Mouse (Mus musculus) CH12.LX (cell line): ENCODE results near the gene Optc. TPM values are rescaled to one million over a fixed set of nuclear protein-coding genes. Genes with fewer than 3 reads are reported as not detected.

Experiments
- DNase-seq: peaks from one replicate; pipeline ENCODE4 v3.0.0-alpha.2; 2013; ENCODE audit errors: extremely low read depth
- H3K27ac ChIP-seq: 2 replicates; pipeline ENCODE4 v1.5.1; 2012; ENCODE audit warnings: low read depth, mild to moderate bottlenecking, control low read depth, moderate library complexity; ENCODE audit not compliant: insufficient read depth
- H3K27me3 ChIP-seq: replicated peaks from 2 replicates; pipeline ENCODE3; 2012; ENCODE audit warnings: inconsistent platforms
- H3K36me3 ChIP-seq, 2 experiments: replicated peaks in 1 of 2; 2 replicates each; pipeline versions ENCODE3 to v1.6.1; 2012; ENCODE audit warnings: inconsistent platforms in 1 of 2, low read length in 1 of 2, mild to moderate bottlenecking in 1 of 2, mixed read lengths in 1 of 2, moderate library complexity in 1 of 2; ENCODE audit not compliant: control insufficient read depth in 1 of 2, insufficient read depth in 1 of 2
- H3K4me1 ChIP-seq, 2 experiments: 2 replicates each; pipeline ENCODE4 v1.6.1; 2012; ENCODE audit warnings: inconsistent platforms in 1 of 2, moderate library complexity in 1 of 2; ENCODE audit not compliant: insufficient read depth in 2 of 2, control insufficient read depth in 1 of 2
- H3K4me2 ChIP-seq: 2 replicates; pipeline ENCODE4 v1.6.1; 2012; ENCODE audit warnings: low read depth, mild to moderate bottlenecking, control low read depth; ENCODE audit not compliant: poor library complexity, insufficient read depth, severe bottlenecking
- H3K4me3 ChIP-seq, 3 experiments: fragments of 150-350 bp in 1 of 3; sonication (generic) in 1 of 3; replicated peaks in 1 of 3; 2 replicates each; pipeline versions ENCODE3 to v1.5.1; 2011 to 2012; ENCODE audit warnings: low read depth in 2 of 3, low read length in 2 of 3, mild to moderate bottlenecking in 2 of 3, moderate library complexity in 2 of 3, control low read depth in 1 of 3, improper control_type of control experiment in 1 of 3, inconsistent platforms in 1 of 3, mixed read lengths in 1 of 3; ENCODE audit not compliant: poor library complexity in 1 of 3
- H3K79me2 ChIP-seq: replicated peaks from 2 replicates; pipeline ENCODE4 v1.6.1; 2012; ENCODE audit warnings: mild to moderate bottlenecking, moderate library complexity; ENCODE audit not compliant: control insufficient read depth, poor library complexity, insufficient read depth, severe bottlenecking; ENCODE audit errors: extremely low read depth
- H3K9ac ChIP-seq: 2 replicates; pipeline ENCODE4 v1.6.1; 2012; ENCODE audit warnings: low read depth, mild to moderate bottlenecking, control low read depth, moderate library complexity; ENCODE audit not compliant: insufficient read depth
- H3K9me3 ChIP-seq: replicated peaks from 2 replicates; pipeline ENCODE3; 2012; ENCODE audit warnings: low read length, inconsistent platforms, mixed read lengths
- BHLHE40 ChIP-seq: IDR thresholded peaks from 2 replicates; pipeline ENCODE4 v1.6.1; 2011; ENCODE audit warnings: mild to moderate bottlenecking, low read depth, low read length, improper control_type of control experiment
- CHD2 ChIP-seq: IDR thresholded peaks from 2 replicates; pipeline ENCODE4 v1.6.1; 2011; ENCODE audit warnings: low read length, improper control_type of control experiment
- ELF1 ChIP-seq: IDR thresholded peaks from 2 replicates; pipeline ENCODE4 v1.6.1; 2014; ENCODE audit warnings: low read depth, mild to moderate bottlenecking, inconsistent platforms, low read length, improper control_type of control experiment
- EP300 ChIP-seq: IDR thresholded peaks from 2 replicates; pipeline ENCODE4 v1.6.1; 2011; ENCODE audit warnings: low read length, improper control_type of control experiment
- HCFC1 ChIP-seq: IDR thresholded peaks from 2 replicates; pipeline ENCODE4 v1.6.1; 2012; ENCODE audit warnings: low read depth, mild to moderate bottlenecking, inconsistent platforms, low read length, improper control_type of control experiment
- JUND ChIP-seq: conservative IDR thresholded peaks from 2 replicates; pipeline ENCODE4 v1.6.1; 2011; ENCODE audit warnings: low read depth, low read length, improper control_type of control experiment
- MAFK ChIP-seq: IDR thresholded peaks from 2 replicates; pipeline ENCODE4 v1.6.1; 2011; ENCODE audit warnings: low read length, improper control_type of control experiment; ENCODE audit not compliant: insufficient replicate concordance
- MAX ChIP-seq: IDR thresholded peaks from 2 replicates; pipeline ENCODE4 v1.6.1; 2011; ENCODE audit warnings: low read length, improper control_type of control experiment
- MEF2A ChIP-seq: IDR thresholded peaks from 2 replicates; pipeline ENCODE4 v1.6.1; 2014; ENCODE audit warnings: low read depth, mild to moderate bottlenecking, inconsistent platforms, low read length, improper control_type of control experiment, borderline replicate concordance
- MYC ChIP-seq: IDR thresholded peaks from 2 replicates; pipeline ENCODE4 v1.6.1; 2011; ENCODE audit warnings: low read depth, mild to moderate bottlenecking, improper control_type of control experiment, low read length
- NELFE ChIP-seq: IDR thresholded peaks from 2 replicates; pipeline ENCODE4 v1.6.1; 2011; ENCODE audit warnings: low read depth, low read length, improper control_type of control experiment
- PAX5 ChIP-seq: IDR thresholded peaks from 2 replicates; pipeline ENCODE4 v1.6.1; 2012; ENCODE audit warnings: low read length, inconsistent platforms, mixed read lengths
- POLR2A ChIP-seq: IDR thresholded peaks from 2 replicates; pipeline ENCODE4 v1.6.1; 2011; ENCODE audit warnings: low read depth, mild to moderate bottlenecking, improper control_type of control experiment, low read length
- RCOR1 ChIP-seq: conservative IDR thresholded peaks from 2 replicates; pipeline ENCODE4 v1.6.1; 2012; ENCODE audit warnings: low read depth, mild to moderate bottlenecking, inconsistent platforms, low read length, improper control_type of control experiment
- UBTF ChIP-seq: IDR thresholded peaks from 2 replicates; pipeline ENCODE4 v1.6.1; 2012; ENCODE audit warnings: low read depth, mild to moderate bottlenecking, inconsistent platforms, low read length, improper control_type of control experiment, moderate library complexity
- USF1 ChIP-seq: IDR thresholded peaks from 2 replicates; pipeline ENCODE4 v1.6.1; 2014; ENCODE audit warnings: low read depth, mild to moderate bottlenecking, inconsistent platforms, low read length, improper control_type of control experiment
- USF2 ChIP-seq: conservative IDR thresholded peaks from 2 replicates; pipeline ENCODE4 v1.6.1; 2011; ENCODE audit warnings: low read depth, low read length, improper control_type of control experiment
- ZC3H11A ChIP-seq: IDR thresholded peaks from 2 replicates; pipeline ENCODE4 v1.6.1; 2012; ENCODE audit warnings: low read depth, mild to moderate bottlenecking, inconsistent platforms, low read length, improper control_type of control experiment
- ZNF384 ChIP-seq: IDR thresholded peaks from 2 replicates; pipeline ENCODE4 v1.6.1; 2012; ENCODE audit warnings: low read depth, low read length, improper control_type of control experiment, inconsistent platforms
- dilution Hi-C: fragments of 300-500 bp; cut with MboI; formaldehyde crosslinking; loops from 2 replicates; pipeline ENCODE4 v1.14.3; 2020; ENCODE audit warnings: low sequenced_read_pairs; ENCODE audit not compliant: extremely low pct_unique_long_range_greater_than_20kb, extremely low pct_ligation_motif_present
- in situ Hi-C: fragments of 300-500 bp; cut with MboI; formaldehyde crosslinking; loops from 3 replicates; pipeline ENCODE4 v1.14.3; 2019; ENCODE audit warnings: low sequenced_read_pairs, low pct_ligation_motif_present, low pct_unique_long_range_greater_than_20kb, mixed read lengths
- polyA plus RNA-seq: library from polyadenylated mRNA; unstranded; fragments of >175 nt; gene quantifications from 2 replicates; pipeline ENCODE4 v1.2.1, GENCODE M21; 2012; ENCODE audit warnings: low read depth; ENCODE audit not compliant: insufficient read length
- total RNA-seq, 2 experiments: library from RNA; depleted of rRNA; stranded (reverse); fragments of 300-350 nt in 1 of 2; fragments of >200 nt in 1 of 2; gene quantifications; 2 replicates each; pipeline ENCODE4 v1.2.3; 2012 to 2014

Gene Optc
- total and polyA plus RNA-seq, 3 experiments = not detected

DNA sequence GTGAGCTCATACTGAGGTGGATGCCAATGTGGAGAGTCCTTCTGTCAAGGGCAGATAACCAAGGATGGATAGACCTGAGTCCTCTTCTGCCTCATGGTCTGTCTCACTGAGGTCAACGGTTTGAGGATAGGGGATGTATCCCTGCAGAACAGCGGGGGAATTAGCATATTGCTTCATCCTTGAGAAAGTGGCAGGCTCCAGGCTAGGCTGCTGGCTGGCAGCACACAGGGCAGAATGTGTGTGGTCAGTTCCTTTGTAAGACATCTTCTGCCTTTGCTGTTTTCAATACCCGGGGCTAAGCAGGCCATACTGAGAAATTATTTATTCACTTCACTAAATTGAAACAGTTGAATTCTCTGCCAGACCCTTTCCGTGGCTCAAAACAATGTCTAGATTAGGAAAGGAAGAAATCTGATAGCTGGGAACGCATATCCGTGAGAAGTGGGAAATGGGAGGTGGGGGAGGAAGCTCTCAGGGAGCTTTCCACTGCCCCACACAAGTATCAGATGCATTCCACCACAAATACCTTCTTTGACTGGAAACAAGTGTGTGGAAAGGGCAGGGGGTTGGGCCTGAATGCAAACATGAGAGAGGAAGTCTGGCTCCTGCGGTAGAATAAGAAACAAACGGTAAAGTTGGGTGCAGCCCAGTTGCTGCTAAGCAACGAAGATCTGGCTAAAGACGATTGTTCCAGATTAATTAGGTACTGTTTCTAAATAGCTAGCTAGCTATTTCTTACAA lies 44.4 kb downstream of the Optc start:
- TF ChIP-seq HCFC1 (no peak), POLR2A (no peak), MAX (no peak), MYC (no peak), MEF2A (no peak), JUND (no peak), UBTF (no peak), ELF1 (no peak), CHD2 (no peak), EP300 (no peak), MAFK (no peak), ZC3H11A (no peak), ZNF384 (no peak), USF1 (no peak), RCOR1 (no peak), USF2 (no peak), NELFE (no peak)
- TF ChIP-seq, all 38 proteins: peak for 0
- no peaks in the 10 kb centered on the region for H3K9me3 ChIP-seq
- H3K4me3 ChIP-seq = no peak overlapping the region
- in situ Hi-C loops (no loop called here), dilution Hi-C loops (no loop called here)
- DNase-seq = no peak
- H3K9ac ChIP-seq = no peak overlapping the region
- no peaks in the 10 kb centered on the region for H3K79me2 ChIP-seq
- H3K27me3 ChIP-seq = no peaks in the 10 kb centered on the region
- peaks cover 0 to 21% of the 10 kb centered on the region in 2 experiments; a peak in 2 of 4 replicates for H3K4me1 ChIP-seq
- no peak overlapping the region for H3K27ac ChIP-seq
- no peak overlapping the region for H3K4me2 ChIP-seq
- no peaks in the 10 kb centered on the region for H3K36me3 ChIP-seq

DNA sequence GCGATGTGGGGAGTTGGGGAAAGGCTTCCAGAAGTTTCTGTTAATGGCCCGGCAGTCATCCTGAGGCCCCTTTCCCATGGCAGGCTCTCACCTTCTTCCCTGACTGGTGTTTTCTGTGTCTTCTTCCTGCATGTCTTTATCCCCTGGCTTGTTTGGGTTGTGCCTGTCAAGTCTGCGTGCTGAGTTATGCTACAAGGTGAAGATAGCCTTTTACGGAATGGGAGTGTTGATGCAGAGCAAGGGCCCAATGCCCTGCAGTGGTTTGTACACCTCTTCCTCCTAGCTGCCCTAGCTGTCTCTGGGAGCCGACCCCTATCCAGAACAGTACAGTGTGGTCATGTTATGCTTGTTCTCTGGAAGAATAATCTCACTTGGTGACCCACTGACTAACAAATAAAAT lies 46.8 kb downstream of the Optc start:
- Histone ChIP-seq H3K27ac (no peak overlapping the region), H3K4me2 (no peak overlapping the region), H3K27me3 (no peaks in the 10 kb centered on the region), H3K4me1 (peaks cover 11 to 42% of the 10 kb centered on the region in 2 experiments), H3K36me3 (no peaks in the 10 kb centered on the region), H3K9ac (no peak overlapping the region), H3K9me3 (no peaks in the 10 kb centered on the region), H3K4me3 (no peak overlapping the region)
- dilution Hi-C loops (no loop called here), in situ Hi-C loops (no loop called here)
- no peak for DNase-seq
- TF ChIP-seq CHD2 (no peak), NELFE (no peak), PAX5 (no peak), BHLHE40 (no peak)
- TF ChIP-seq, all 38 proteins: peak for 0
- no peaks in the 10 kb centered on the region for H3K79me2 ChIP-seq
